Comparison of ENCODE assay signal across 8 mouse cellular contexts in the genomic region with DNA sequence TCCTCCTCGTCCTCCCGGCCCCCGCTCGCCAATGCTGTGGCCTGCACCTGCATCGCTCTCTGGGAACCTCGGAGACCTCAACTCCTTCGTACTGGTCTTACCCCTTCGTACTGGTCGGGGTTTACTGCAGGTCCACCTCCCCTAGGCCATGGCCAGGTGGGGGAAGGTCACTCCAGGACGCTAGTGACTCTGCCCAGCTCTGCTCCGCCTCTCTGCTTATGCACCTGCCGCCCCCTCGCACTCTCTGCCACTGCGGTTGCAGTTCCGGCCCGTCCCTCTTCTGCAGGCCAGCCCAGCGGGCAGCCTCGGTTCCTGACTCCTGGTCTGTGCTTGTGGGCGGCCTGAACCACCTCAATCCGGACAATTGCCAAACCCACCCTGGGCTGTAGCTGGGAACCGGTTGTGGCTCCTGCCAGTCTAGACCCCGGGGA. TPM values are rescaled to one million over a fixed set of nuclear protein-coding genes. Genes with fewer than 3 reads are reported as not detected.
DNase-seq lines count a peak whose midpoint lies in the region; ATAC-seq lines count a peak whose summit lies in the region.

No protein-coding gene starts in this region.

- peaks cover 7% of the 10 kb centered on the region; the same call in 1 of the 2 replicates for H3K4me1 ChIP-seq in intestine, embryonic 16.5 days (ENCODE audit: control insufficient read depth, insufficient read depth, low read length)
- peaks cover 13% of the 10 kb centered on the region for H3K4me1 ChIP-seq in liver, embryonic 15.5 days (replicated peaks)

- no peaks in the 10 kb centered on the region for H3K36me3 ChIP-seq in intestine, embryonic 16.5 days (ENCODE audit: control insufficient read depth, insufficient read depth, low read length)
- H3K36me3 ChIP-seq in liver, embryonic 15.5 days (replicated peaks), result no peaks in the 10 kb centered on the region

- ATAC-seq in intestine, embryonic 16.5 days, result peak; percentile 82
- peak; percentile 77 for ATAC-seq in liver, embryonic 15.5 days (ENCODE audit: insufficient read depth)

- peak overlapping the region; percentile 89 for H3K9ac ChIP-seq in intestine, embryonic 16.5 days (ENCODE audit: low read depth, low read length)
- peak overlapping the region; percentile 35; the same call in 1 of the 2 replicates for H3K9ac ChIP-seq in liver, embryonic 15.5 days

- H3K4me2 ChIP-seq in intestine, embryonic 16.5 days (ENCODE audit: low read depth, low read length), result peak overlapping the region; percentile 53
- H3K4me2 ChIP-seq in liver, embryonic 15.5 days, result peak overlapping the region; percentile 67

- H3K9me3 ChIP-seq in intestine, embryonic 16.5 days (ENCODE audit: control insufficient read depth, low read length), result no peaks in the 10 kb centered on the region
- no peaks in the 10 kb centered on the region for H3K9me3 ChIP-seq in liver, embryonic 15.5 days (replicated peaks)

- peak; percentile 71 for DNase-seq in adrenal gland, postnatal 10 days
- no peak for DNase-seq in adrenal gland, adult 2 months
- peak; percentile 47 for DNase-seq in adrenal gland, postnatal 25 days
- peak; percentile 75 for DNase-seq in gonadal fat pad, adult 2 months (ENCODE audit: low read depth)
- peak; percentile 53 to 71 for DNase-seq in natural killer cell, adult 2 months (ENCODE audit: low spot score in 2 of 2)
- no peak for DNase-seq in cerebellum, adult 9-10 months

- H3K27me3 ChIP-seq in intestine, embryonic 16.5 days (replicated peaks; ENCODE audit: control insufficient read depth, insufficient read depth, low read length), result no peaks in the 10 kb centered on the region
- peaks cover 61% of the 10 kb centered on the region for H3K27me3 ChIP-seq in liver, embryonic 15.5 days

- 3% methylated on average over 22 of the region's 22 CpGs for WGBS in intestine, embryonic 16.5 days
- WGBS in liver, embryonic 15.5 days (ENCODE audit: insufficient replicate concordance), result 1% methylated on average over 22 of the region's 22 CpGs

- peak overlapping the region; percentile 93 for H3K27ac ChIP-seq in intestine, embryonic 16.5 days (ENCODE audit: low read length)
- H3K27ac ChIP-seq in liver, embryonic 15.5 days (replicated peaks), result peak overlapping the region; percentile 71

- H3K4me3 ChIP-seq in intestine, embryonic 16.5 days (ENCODE audit: low read length), result peak overlapping the region; percentile 66
- H3K4me3 ChIP-seq in liver, embryonic 15.5 days (replicated peaks), result peak overlapping the region; percentile 55

RNA-seq across cellular contexts. Expression of gene Atp1b1, which starts 0.5 kb away (rescaled TPM):
- 100 to 1,000 TPM in 1 of 2 experiments, 10 to 100 TPM in 1; 88.2 to 115 TPM for total RNA-seq in adrenal gland, postnatal 10 days (2021)
- 10 to 100 TPM; 64.2 to 90.6 TPM for total RNA-seq in adrenal gland, adult 2 months (2021)
- polyA plus RNA-seq in adrenal gland, adult 2 months (2012; rRNA removed), result 17.0 and 19.2 TPM in 2 replicates
- 64.2 and 66.9 TPM in 2 replicates for total RNA-seq in adrenal gland, postnatal 25 days (2021)
- 35.2 and 52.1 TPM in 2 replicates for polyA plus RNA-seq in gonadal fat pad, adult 2 months (2012; rRNA removed)
- polyA plus RNA-seq in intestine, embryonic 16.5 days (2015; fragmentation: Nextera tagmentation; extraction: Ambion mirVana), result 184 and 199 TPM in 2 replicates
- polyA plus RNA-seq in liver, embryonic 15.5 days (2015; fragmentation: Nextera tagmentation; extraction: Ambion mirVana), result 13.5 and 15.7 TPM in 2 replicates

Comparison
In these comparisons a context has a peak if more than half of its experiments do, and no peak if none do; other contexts are left out.
1. DNase-seq: peak in adrenal gland, postnatal 10 days (single experiment), adrenal gland, postnatal 25 days (single experiment), gonadal fat pad, adult 2 months (single experiment) and natural killer cell, adult 2 months (2 of 2); none in adrenal gland, adult 2 months (single experiment) and cerebellum, adult 9-10 months (single experiment).